Mouse (Mus musculus) forebrain, embryonic 15.5 days (tissue): ENCODE results near the gene Etfb. TPM values are rescaled to one million over a fixed set of nuclear protein-coding genes. Genes with fewer than 3 reads are reported as not detected.

Source experiments
- ATAC-seq: fragments of 200-750 bp; cut with Nextera tagmentation; replicated peaks from 2 replicates; pipeline ENCODE4 v1.8.0; 2017; ENCODE audit warnings: mild to moderate bottlenecking, moderate TSS enrichment, moderate library complexity
- H3K27ac ChIP-seq: fragments of 300-500 bp; sonication (generic); replicated peaks from 2 replicates; pipeline ENCODE4 v1.5.1; 2015; ENCODE audit warnings: mild to moderate bottlenecking, inconsistent platforms
- H3K27me3 ChIP-seq: fragments of 300-500 bp; sonication (generic); 2 replicates; pipeline ENCODE4 v1.6.1; 2015; ENCODE audit warnings: inconsistent platforms
- H3K36me3 ChIP-seq: fragments of 300-500 bp; sonication (generic); 2 replicates; pipeline ENCODE4 v1.6.1; 2015; ENCODE audit warnings: mild to moderate bottlenecking, inconsistent platforms
- H3K4me1 ChIP-seq: fragments of 300-500 bp; sonication (generic); 2 replicates; pipeline ENCODE4 v1.6.1; 2015; ENCODE audit warnings: inconsistent platforms
- H3K4me2 ChIP-seq: fragments of 300-500 bp; sonication (generic); replicated peaks from 2 replicates; pipeline ENCODE4 v1.6.1; 2015; ENCODE audit warnings: mild to moderate bottlenecking, inconsistent platforms
- H3K4me3 ChIP-seq: fragments of 300-500 bp; sonication (generic); 2 replicates; pipeline ENCODE4 v1.5.1; 2015; ENCODE audit warnings: mild to moderate bottlenecking, inconsistent platforms
- H3K9ac ChIP-seq: fragments of 300-500 bp; sonication (generic); replicated peaks from 2 replicates; pipeline ENCODE4 v1.6.1; 2015; ENCODE audit warnings: mild to moderate bottlenecking, inconsistent platforms
- H3K9me3 ChIP-seq: fragments of 300-500 bp; sonication (generic); 2 replicates; pipeline ENCODE4 v1.6.1; 2016; ENCODE audit warnings: inconsistent platforms
- WGBS: fragments of 180-500 bp; shearing (Covaris S2); methylation state at CpG from one replicate; pipeline ENCODE4 v1.1.7; 2015; ENCODE audit warnings: mixed read lengths; 5-methylcytosine and 5-hydroxymethylcytosine counted together
- polyA plus RNA-seq: library from polyadenylated mRNA; unstranded; fragments of >200 nt; fragmentation: Nextera tagmentation; extraction: Ambion mirVana; gene quantifications from 2 replicates; pipeline ENCODE4 v1.2.1, GENCODE M21; 2015

Gene Etfb
- polyA plus RNA-seq, 1 experiment from 2014 or later: 131 TPM

DNA sequence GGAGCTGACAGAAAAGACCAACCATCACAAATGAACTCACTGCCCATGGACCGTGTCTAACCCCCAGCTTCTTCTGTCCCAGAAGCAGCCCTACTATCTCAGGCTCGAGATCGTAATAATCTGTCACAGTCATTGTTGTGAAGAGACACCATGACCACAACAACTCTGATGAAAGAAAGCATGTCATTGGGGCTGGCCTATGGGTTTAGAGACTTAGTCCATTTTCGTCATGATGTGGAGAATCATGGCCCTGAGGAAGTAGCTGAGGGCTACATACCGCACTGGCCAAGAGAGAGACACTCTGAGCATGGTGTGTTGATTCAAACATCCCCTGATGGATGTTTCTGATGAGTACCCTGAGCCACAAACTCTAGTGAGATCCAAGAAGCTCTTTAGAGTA, 9.2 kb upstream of the Etfb start:
- H3K4me3 ChIP-seq: no peak overlapping the region
- WGBS: 91% methylated on average over 5 of the region's 5 CpGs
- no peak overlapping the region for H3K9ac ChIP-seq
- H3K36me3 ChIP-seq: no peaks in the 10 kb centered on the region
- no peak for ATAC-seq
- H3K4me1 ChIP-seq: no peaks in the 10 kb centered on the region
- H3K9me3 ChIP-seq: no peaks in the 10 kb centered on the region
- H3K4me2 ChIP-seq: no peak overlapping the region
- H3K27ac ChIP-seq: no peak overlapping the region
- no peaks in the 10 kb centered on the region for H3K27me3 ChIP-seq

DNA sequence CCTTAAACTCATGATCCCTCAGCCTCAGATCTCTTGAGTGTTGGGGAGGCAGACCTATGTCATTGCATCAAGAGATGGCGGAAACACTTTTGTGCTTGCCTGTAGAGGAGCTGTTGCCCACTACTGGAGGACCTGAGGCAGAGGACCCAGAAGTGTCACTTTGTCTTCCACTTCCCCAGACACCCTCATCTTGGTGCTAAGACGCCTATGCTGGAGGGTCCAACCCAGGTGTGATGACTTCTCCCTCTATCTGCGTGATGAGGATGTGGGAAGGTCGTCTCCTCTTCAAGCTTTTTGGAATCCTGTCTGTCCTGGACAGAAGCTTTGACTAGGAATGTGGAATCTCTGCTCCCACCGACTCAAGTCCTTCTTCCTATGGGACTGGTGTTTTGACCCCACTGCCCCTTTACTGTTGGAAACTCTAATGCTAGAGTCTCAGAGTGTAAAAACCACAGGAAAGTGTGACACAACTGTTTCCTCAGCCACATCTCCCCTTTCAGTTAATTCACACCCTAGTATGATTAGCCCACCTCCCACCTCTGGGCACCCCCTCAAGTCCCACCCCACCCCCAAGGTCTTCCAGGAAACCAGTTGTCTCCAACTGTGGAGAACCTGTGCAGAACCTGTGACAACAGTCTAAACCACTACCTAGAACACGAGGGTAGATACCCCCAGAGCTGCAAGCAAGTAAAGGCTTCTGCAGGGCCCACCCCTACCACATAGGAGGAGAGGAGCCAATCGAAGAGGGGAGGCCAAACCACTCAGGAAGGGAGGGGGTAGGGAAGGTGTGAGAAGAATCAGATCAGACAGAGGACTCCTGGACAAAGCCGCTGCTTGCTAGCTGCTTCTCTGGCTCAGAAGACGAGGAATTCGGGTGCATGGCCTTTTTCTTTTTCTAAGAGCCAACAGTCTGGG, 7.3 kb upstream of the Etfb start, which contains the start of gene Nkg7:
Gene Nkg7 (plus strand): TSS at position 733 of the 915 bp plus-strand sequence.
- Histone ChIP-seq H3K9ac (no peak within 1 kb of the TSS), H3K27ac (no peak within 1 kb of the TSS), H3K27me3 (no peaks in the 10 kb centered on the region), H3K4me2 (no peak within 1 kb of the TSS), H3K36me3 (no peaks in the 10 kb centered on the region), H3K9me3 (no peaks in the 10 kb centered on the region), H3K4me3 (no peak within 1 kb of the TSS), H3K4me1 (no peaks in the 10 kb centered on the region)
- WGBS: 80% methylated on average over 10 of the region's 10 CpGs
- no peak for ATAC-seq

DNA sequence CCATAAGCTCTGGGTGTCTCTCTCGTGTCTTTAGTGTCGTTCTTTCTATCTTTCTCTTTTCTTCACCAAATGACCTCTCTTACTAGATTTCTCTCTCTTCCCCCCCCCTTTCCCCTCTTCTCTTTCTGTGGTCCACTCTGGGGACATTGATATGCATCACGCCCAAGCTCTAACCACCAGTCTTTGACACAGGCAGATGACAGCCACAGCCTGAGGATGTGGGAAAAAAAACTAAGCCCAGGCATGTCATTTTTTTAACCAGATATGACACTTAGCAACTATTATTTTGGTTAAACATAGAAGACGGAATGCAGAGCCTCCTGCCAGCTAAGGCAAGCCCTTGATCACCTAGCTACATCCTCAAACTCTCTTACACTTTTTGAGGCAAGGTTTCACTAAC, 5.3 kb upstream of the Etfb start:
- Histone ChIP-seq H3K4me1 (peaks cover 11% of the 10 kb centered on the region), H3K27ac (no peak overlapping the region), H3K4me2 (no peak overlapping the region), H3K27me3 (no peaks in the 10 kb centered on the region), H3K4me3 (no peak overlapping the region), H3K9ac (no peak overlapping the region), H3K36me3 (no peaks in the 10 kb centered on the region), H3K9me3 (no peaks in the 10 kb centered on the region)
- ATAC-seq: no peak
- WGBS: 86% methylated on average over 4 of the region's 4 CpGs

DNA sequence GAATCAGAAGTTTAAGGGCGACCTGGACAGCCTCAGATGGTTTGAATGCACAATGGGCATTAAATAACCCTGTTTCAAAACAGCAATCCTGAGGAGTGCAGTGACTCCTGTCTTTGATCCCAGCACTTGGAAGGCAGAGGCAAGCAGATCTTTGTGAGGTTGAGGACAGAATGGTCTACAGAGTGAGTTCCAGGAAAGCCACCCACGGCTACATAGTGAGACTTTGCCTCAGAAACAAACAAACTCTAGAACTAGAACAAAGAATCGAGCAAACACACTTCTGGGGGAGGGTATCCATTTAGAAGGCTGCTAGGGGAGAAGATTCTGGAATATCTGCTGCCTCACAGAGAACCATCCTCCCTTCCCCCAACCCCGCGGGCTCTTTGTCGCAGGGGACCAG, 3.4 kb upstream of the Etfb start, which contains the start of gene Cldnd2:
Gene Cldnd2 (plus strand): TSS at position 301 of the 400 bp plus-strand sequence.
- 85% methylated on average over 6 of the region's 6 CpGs for WGBS
- Histone ChIP-seq H3K4me1 (peaks cover 23% of the 10 kb centered on the region), H3K27me3 (no peaks in the 10 kb centered on the region), H3K36me3 (no peaks in the 10 kb centered on the region), H3K9ac (no peak within 1 kb of the TSS), H3K4me2 (no peak within 1 kb of the TSS), H3K9me3 (no peaks in the 10 kb centered on the region), H3K27ac (no peak within 1 kb of the TSS), H3K4me3 (no peak within 1 kb of the TSS)
- ATAC-seq: no peak

DNA sequence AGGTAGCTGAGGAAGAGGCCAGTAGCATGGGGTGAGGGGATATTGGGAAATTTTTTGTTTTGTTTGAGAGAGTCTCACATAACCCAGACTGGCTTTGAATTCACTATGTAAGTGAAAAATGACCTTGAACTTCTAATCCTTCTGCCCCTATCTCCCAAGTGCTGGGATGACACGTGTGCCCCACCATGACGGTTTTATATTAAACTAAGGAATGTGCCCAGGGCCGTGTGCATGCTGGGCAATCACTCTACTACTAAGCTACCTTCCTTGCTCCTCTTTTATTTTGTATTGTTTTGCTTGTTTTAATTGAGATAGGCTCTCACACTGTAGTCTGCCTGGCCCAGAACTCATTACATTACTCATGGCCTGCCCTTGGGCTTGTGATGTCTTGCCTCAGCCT, 2.8 kb upstream of the Etfb start:
- 81% methylated on average over 3 of the region's 3 CpGs for WGBS
- ATAC-seq: no peak
- no peaks in the 10 kb centered on the region for H3K36me3 ChIP-seq
- no peaks in the 10 kb centered on the region for H3K9me3 ChIP-seq
- no peak overlapping the region for H3K9ac ChIP-seq
- H3K4me1 ChIP-seq: peaks cover 23% of the 10 kb centered on the region
- H3K4me2 ChIP-seq: no peak overlapping the region
- no peaks in the 10 kb centered on the region for H3K27me3 ChIP-seq
- H3K27ac ChIP-seq: no peak overlapping the region
- H3K4me3 ChIP-seq: no peak overlapping the region

DNA sequence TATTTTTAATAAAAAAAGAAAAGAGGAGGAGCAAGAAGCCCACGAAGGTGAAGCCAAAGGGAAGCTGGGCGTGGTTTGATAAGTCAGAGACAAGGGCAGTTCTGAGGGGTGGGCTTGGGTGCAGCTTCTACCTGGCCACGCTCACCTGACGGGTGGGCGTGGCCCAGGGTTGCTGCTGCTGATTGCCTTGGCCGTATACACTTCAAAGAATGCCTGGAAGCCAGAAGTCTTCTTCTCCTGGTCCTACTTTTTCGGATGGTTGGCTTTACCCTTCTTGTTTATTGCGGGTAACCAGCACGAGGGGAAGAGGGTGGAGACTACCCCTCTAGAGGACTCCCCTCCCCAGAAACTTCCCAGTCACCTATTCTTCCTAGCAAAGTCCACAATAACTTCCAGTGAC, 1.2 kb upstream of the Etfb start:
- peaks cover 23% of the 10 kb centered on the region for H3K4me1 ChIP-seq
- ATAC-seq: 0 out of 2 replicates have a peak, but pooled peaks have one; percentile 0
- 11% methylated on average over 8 of the region's 9 CpGs for WGBS
- no peaks in the 10 kb centered on the region for H3K36me3 ChIP-seq
- peak overlapping the region; percentile 61 for H3K4me3 ChIP-seq
- H3K4me2 ChIP-seq: peak overlapping the region; percentile 79
- peak overlapping the region; percentile 90 for H3K27ac ChIP-seq
- H3K9me3 ChIP-seq: no peaks in the 10 kb centered on the region
- no peaks in the 10 kb centered on the region for H3K27me3 ChIP-seq
- H3K9ac ChIP-seq: peak overlapping the region; percentile 56

DNA sequence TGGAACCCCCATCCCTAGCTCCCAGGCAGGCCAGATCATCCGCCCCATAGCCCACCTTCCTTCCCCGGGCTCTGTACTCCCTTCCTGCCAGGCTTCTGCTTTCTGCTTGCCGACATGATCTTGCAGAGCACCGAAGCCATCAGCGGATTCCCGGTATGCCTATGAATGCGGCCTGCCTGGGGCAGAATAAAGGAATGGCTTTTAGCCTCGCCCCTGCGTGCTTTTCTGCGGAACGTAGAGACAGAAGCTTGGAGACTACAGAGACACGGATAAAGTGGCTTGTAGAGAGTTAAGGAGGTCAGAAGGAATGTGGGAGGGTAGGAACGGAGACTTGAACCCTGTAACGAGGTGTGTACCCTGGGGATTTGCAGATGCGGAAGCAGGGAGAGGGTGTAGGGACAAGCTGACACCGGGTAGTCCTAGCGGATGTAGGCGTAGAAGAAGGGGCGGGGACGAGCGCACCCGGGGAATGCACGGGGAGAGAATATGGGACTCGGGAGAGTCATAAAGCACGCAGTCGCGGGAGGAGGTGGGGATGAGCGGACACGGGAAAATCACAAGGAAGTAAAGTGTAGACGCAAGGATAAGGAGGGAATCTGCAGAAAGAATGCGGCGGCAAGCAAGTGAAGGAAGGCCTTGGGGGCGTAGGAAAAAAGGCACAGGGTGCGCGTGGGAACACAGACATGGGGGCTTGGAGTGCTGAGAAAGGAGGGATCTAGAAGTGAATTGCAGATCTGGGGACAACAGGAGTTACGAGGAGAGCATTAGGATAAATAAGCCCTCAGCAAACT, 562 bp upstream of the Etfb start:
- Histone ChIP-seq H3K4me2 (peak overlapping the region; percentile 79), H3K36me3 (no peaks in the 10 kb centered on the region), H3K27ac (peak overlapping the region; percentile 90), H3K4me3 (peak overlapping the region; percentile 61), H3K9me3 (no peaks in the 10 kb centered on the region), H3K4me1 (peaks cover 23% of the 10 kb centered on the region), H3K27me3 (no peaks in the 10 kb centered on the region), H3K9ac (peak overlapping the region; percentile 56)
- peak; percentile 84 for ATAC-seq
- under 1% methylated on average over 36 of the region's 36 CpGs for WGBS

DNA sequence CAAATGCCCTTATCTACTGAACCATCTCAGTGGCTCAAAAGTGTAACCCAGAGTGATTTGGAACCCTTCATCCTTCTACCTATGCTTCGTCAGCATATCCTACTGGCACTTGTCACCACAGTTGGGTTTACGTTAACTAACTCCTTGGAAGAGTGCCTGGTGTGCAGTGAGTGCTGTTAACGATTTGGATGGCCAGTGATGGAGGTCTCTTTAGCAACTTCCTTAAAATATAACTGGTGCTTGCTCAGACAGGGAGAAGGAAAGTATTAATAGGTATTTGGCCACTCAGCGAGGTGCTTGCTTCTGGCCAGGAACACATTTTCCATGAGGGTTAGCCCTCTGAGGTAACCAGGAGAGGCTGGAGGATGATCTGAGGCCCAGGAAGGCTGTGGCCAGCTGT, 3.9 kb downstream of the Etfb start:
- Histone ChIP-seq H3K4me1 (peaks cover 16% of the 10 kb centered on the region), H3K9ac (no peak overlapping the region), H3K4me2 (no peak overlapping the region), H3K27ac (no peak overlapping the region), H3K9me3 (no peaks in the 10 kb centered on the region), H3K36me3 (no peaks in the 10 kb centered on the region), H3K27me3 (no peaks in the 10 kb centered on the region), H3K4me3 (no peak overlapping the region)
- 78% methylated on average over 4 of the region's 4 CpGs for WGBS
- no peak for ATAC-seq

DNA sequence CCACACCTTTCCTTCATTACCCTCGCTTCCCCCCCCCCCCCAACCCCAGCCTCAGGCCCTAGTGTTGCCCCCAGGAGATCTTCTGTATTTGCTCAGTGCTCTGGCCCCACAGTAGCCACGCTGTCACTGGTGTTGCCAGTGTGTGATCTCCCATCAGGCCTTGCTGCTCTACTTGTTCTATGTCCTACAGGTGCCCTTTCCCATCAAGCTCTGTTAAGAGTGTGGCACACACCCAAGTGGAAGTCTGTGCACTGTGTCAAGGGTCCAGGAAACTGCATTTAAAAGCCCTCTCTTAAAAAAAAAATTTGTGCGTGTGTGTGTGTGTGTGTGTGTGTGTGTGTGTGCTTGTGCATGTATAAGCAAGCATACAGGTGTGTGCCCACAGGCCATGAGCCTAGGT, 4.4 kb downstream of the Etfb start:
- H3K9me3 ChIP-seq: no peaks in the 10 kb centered on the region
- H3K4me3 ChIP-seq: no peak overlapping the region
- peaks cover 12% of the 10 kb centered on the region for H3K4me1 ChIP-seq
- ATAC-seq: no peak
- no peak overlapping the region for H3K9ac ChIP-seq
- no peak overlapping the region for H3K27ac ChIP-seq
- H3K4me2 ChIP-seq: no peak overlapping the region
- H3K27me3 ChIP-seq: no peaks in the 10 kb centered on the region
- WGBS: 73% methylated on average over 3 of the region's 3 CpGs
- H3K36me3 ChIP-seq: no peaks in the 10 kb centered on the region

DNA sequence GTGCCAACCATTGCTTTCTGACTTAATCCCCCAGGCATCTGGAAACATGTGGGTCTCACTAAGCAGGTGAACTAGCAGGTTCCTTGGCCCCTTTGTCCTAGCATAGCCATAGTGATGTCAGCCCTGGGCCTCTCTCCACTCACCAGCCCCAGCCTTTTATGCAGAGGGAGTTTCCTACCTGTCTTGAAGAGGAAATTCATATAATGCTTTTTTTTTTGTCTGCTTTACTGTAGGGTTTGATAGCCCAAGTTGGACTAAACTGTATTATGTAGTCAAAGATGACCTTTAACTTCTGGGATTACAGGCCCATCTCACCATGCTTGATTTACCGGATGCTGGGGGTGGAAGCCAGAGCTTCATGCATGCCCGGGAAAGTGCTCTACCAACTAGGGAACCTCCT, 5.9 kb downstream of the Etfb start:
- Histone ChIP-seq H3K27me3 (no peaks in the 10 kb centered on the region), H3K4me2 (no peak overlapping the region), H3K9ac (no peak overlapping the region), H3K4me1 (peaks cover 4% of the 10 kb centered on the region), H3K36me3 (peaks cover 2% of the 10 kb centered on the region; the same call in 1 of the 2 replicates), H3K9me3 (no peaks in the 10 kb centered on the region), H3K4me3 (no peak overlapping the region), H3K27ac (no peak overlapping the region)
- no peak for ATAC-seq
- WGBS: 97% methylated on average over 2 of the region's 2 CpGs

DNA sequence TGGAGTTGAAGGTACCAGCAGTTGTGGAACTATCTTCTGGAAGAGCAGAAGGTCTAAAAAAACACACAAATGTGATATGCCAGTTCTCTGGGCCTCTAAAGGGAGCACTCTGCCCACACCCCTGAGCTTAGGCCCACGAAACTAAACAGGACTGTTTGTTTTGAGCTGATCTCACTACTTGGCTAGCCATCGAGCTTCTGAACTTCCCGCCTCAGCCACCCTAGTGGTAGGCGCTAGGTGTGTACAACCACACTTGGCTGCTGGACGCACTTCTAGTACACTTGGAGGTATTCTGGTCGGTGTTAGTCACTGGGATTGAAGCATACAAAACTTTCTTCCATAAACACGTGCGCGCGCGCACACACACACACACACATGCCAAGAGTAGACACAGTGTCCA, 7.8 kb downstream of the Etfb start:
- Histone ChIP-seq H3K4me2 (no peak overlapping the region), H3K36me3 (peaks cover 8% of the 10 kb centered on the region), H3K27ac (no peak overlapping the region), H3K9me3 (no peaks in the 10 kb centered on the region), H3K4me1 (no peaks in the 10 kb centered on the region), H3K27me3 (no peaks in the 10 kb centered on the region), H3K4me3 (no peak overlapping the region), H3K9ac (no peak overlapping the region)
- ATAC-seq: no peak
- 97% methylated on average over 11 of the region's 11 CpGs for WGBS

DNA sequence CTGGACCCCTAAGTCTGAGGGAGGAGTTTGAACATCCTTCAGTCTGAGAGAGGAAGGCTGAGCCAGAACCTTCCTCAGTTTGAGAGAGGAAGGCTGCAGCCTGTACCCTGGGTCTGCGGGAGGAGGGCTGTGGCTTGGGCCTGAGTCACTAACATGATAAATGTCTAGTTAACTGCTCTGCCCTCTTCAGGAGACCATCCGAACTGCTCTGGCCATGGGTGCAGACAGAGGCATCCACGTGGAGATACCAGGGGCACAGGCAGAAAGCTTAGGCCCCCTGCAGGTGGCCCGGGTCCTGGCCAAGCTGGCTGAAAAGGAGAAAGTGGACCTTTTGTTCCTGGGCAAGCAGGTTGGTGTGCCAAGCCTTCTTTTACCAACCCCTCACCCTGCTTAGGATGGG, 8.7 kb downstream of the Etfb start:
- no peak overlapping the region for H3K9ac ChIP-seq
- no peak overlapping the region for H3K27ac ChIP-seq
- H3K4me3 ChIP-seq: no peak overlapping the region
- no peaks in the 10 kb centered on the region for H3K9me3 ChIP-seq
- no peak for ATAC-seq
- H3K4me2 ChIP-seq: no peak overlapping the region
- 34% methylated on average over 4 of the region's 4 CpGs for WGBS
- no peaks in the 10 kb centered on the region for H3K27me3 ChIP-seq
- H3K36me3 ChIP-seq: peaks cover 8% of the 10 kb centered on the region
- no peaks in the 10 kb centered on the region for H3K4me1 ChIP-seq
